Mouse (Mus musculus): ENCODE data around the gene Klk6. TPM values are rescaled to one million over a fixed set of nuclear protein-coding genes. Genes with fewer than 3 reads are reported as not detected.

The Klk6 gene
- not detected for polyA plus RNA-seq (2017; shearing (Covaris generic))

DNA sequence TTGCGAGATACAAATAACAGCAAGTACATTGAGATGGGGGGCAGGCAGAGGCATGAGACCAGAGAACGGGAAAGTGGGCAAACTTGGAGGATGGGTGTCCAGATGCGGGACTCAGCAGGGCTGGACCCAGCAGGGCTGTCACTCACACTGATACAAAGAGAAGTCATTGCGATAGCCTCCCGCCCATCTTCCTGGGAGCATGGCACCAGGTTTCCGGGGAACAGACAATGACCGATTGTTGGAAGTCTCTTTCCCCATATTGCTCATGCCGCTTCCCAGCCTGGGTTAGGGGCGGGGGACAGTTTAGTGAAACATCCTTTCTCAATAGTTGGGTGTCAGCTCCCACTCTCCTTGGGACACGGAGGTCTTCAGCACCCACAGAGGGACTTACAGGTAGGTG is at the start of gene Klk6:
Klk6 (plus strand) TSS at position 301 of the 400 bp plus-strand sequence.

DNA sequence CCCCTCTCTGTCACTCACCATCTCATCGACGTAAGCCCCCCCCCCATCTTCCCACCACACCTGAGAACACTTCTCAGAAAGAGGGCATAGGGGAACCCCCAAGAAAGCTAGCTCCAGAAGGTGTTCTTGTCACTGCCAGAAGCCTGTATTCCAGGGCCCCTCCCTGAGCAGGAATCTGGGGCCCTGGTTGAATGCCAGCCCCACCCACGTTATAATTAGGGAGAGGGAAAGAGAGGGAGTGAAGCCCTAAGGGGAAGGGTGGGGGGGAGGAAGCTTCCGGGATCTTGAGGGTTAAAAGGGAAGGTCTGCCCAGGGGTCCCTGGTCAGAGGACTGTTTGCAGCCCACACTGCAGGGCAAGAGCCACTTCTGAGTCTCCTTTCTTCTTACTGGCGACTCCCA is 43.6 kb upstream of the Klk6 start, which contains the start of gene Klk10:
Klk10 (plus strand) TSS at position 290 of the 400 bp plus-strand sequence.

DNA sequence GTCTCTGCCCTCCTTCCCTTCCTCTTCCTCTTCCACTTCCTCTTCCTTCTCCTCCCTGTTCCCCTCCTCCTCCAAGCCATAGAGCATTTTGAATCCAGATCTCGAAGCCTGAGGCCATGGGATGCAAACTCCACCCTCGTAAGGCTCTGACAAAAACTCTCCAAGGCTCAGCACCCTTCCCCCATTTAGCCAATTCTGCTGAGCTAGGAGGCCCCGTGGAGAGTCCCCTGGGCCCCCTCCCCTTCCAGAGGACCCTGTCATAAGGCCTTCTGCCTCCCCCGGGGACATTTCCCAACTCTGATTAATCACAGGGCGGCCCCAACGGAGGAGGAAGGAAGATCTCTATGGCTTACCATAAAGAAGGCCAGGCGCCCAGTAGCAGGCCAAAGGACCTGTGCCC is 32.7 kb upstream of the Klk6 start, which contains the start of gene Klk9:
Klk9 (plus strand) TSS at position 301 of the 400 bp plus-strand sequence.

DNA sequence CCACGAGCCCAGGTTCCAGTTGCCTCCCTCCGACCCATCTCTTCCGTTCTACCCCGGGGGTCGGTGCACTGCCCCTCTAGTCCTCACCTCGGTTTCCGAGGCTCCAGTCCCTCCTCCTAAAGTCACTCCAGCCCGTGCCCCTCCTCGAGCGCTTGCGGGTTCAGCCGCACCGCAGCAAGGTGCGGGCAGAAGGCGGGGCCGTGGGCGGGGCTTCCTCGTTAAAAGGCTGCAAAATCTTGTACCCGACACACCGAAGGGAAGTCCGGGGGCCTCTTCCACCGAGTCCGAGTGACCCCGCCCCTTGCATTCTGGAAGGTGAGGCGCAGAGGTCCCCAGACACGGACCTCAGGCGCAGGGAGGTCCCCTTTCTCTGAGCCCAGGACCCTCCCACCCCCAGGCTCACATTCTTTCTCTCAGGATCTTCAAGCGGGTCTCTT is 26.9 kb upstream of the Klk6 start, which contains the start of gene Klk8:
Klk8 (plus strand) TSS at position 245 of the 437 bp plus-strand sequence.

DNA sequence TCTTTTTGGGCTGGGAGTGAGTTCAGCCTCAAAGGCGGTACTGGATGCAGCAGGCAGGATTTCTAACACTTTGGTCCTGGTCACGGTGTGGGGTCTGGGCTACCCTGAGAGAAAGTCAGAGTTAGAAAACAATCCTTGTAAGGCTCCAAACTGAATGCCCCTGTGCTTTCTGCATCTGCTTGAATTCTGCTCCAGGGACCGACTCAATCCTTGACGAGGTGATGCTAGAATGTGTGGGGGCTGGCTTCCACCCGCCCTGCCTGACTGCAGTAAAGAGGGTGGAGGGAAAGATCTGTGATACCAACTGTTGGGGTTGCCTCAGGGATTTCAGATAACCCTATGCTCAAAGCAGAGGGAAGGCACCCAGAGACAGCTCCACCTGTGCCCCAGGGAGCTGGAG is 13.3 kb upstream of the Klk6 start, which contains the start of gene Klk7:
Klk7 (plus strand) TSS at position 301 of the 400 bp plus-strand sequence.

DNA sequence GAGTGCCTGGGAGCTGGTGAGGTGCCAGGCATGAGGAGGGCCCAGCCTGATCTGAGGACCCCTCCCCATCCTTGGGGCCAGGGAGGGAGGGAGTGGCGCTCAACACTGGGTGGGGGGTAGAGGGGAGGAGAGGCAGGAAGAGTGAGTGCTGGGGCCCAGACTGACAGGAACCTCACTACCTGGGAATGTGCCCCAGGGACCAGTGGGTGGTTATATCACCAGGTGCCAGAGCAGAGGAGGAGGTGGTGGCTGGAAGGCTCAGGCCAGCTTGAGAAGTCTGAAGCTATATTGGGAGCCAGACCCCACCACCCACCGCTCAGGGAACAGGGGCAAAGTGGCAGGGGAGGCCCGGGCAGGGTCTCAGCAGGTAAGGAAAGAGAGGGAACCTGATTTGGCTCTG is 17.4 kb downstream of the Klk6 start, which contains the start of gene Klk5:
Klk5 (plus strand) TSS at position 271 of the 400 bp plus-strand sequence.

DNA sequence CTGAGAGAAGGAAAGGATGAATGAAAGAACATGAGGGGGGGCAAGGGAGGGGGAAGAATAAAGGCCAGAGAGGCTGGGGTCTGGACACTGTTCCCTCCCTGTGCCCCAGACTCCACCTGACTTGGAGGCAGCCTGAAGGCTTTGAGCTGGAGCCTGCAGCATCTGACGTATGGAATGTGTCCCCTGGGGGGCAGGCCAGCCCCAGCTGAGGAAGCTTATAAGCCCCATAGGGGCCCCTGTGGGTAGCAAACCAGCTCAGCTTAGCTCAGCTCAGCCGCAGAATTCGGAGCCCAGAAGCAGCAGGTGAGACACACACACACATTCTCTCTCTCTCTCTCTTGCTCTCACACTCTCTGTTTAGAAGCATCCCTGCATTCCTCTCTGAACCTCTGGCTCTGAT is 56.6 kb downstream of the Klk6 start, which contains the start of gene Klk4:
Klk4 (plus strand) TSS at position 249 of the 400 bp plus-strand sequence.

Other genes starting within 250 kb of the Klk6 start
- gene Zfp719, start 244.9 kb upstream of the Klk6 start, polyA plus RNA-seq (2017; shearing (Covaris generic)), result 4.4 TPM
- not detected for gene Zfp819, start 217.3 kb upstream of the Klk6 start, polyA plus RNA-seq (2017; shearing (Covaris generic))
- not detected for gene Ceacam18, start 189.8 kb upstream of the Klk6 start, polyA plus RNA-seq (2017; shearing (Covaris generic))
- 0.50 TPM for gene Siglece, start 164.3 kb upstream of the Klk6 start, polyA plus RNA-seq (2017; shearing (Covaris generic))
- gene Ctu1, start 152.5 kb upstream of the Klk6 start, polyA plus RNA-seq (2017; shearing (Covaris generic)), result 6.1 TPM
- gene Klk14, start 134.1 kb upstream of the Klk6 start, polyA plus RNA-seq (2017; shearing (Covaris generic)), result not detected
- not detected for gene Klk13, start 111.9 kb upstream of the Klk6 start, polyA plus RNA-seq (2017; shearing (Covaris generic))
- not detected for gene Klk12, start 55.6 kb upstream of the Klk6 start, polyA plus RNA-seq (2017; shearing (Covaris generic))
- gene Klk11, start 49.9 kb upstream of the Klk6 start, polyA plus RNA-seq (2017; shearing (Covaris generic)), result not detected
- gene Klk10, start 43.5 kb upstream of the Klk6 start, polyA plus RNA-seq (2017; shearing (Covaris generic)), result not detected
- gene Klk9, start 32.6 kb upstream of the Klk6 start, polyA plus RNA-seq (2017; shearing (Covaris generic)), result not detected
- 69.3 TPM for gene Klk8, start 26.9 kb upstream of the Klk6 start, polyA plus RNA-seq (2017; shearing (Covaris generic))
- not detected for gene Klk7, start 13.2 kb upstream of the Klk6 start, polyA plus RNA-seq (2017; shearing (Covaris generic))
- not detected for gene Klk5, start 17.5 kb downstream of the Klk6 start, polyA plus RNA-seq (2017; shearing (Covaris generic))
- not detected for gene Klk4, start 56.7 kb downstream of the Klk6 start, polyA plus RNA-seq (2017; shearing (Covaris generic))
- gene Klk15, start 109.2 kb downstream of the Klk6 start, polyA plus RNA-seq (2017; shearing (Covaris generic)), result not detected
- not detected for gene Klk1b8, start 126.2 kb downstream of the Klk6 start, polyA plus RNA-seq (2017; shearing (Covaris generic))
- gene Klk1b1, start 142.3 kb downstream of the Klk6 start, polyA plus RNA-seq (2017; shearing (Covaris generic)), result not detected
- not detected for gene Klk1b9, start 151.6 kb downstream of the Klk6 start, polyA plus RNA-seq (2017; shearing (Covaris generic))
- not detected for gene Klk1b11, start 171.4 kb downstream of the Klk6 start, polyA plus RNA-seq (2017; shearing (Covaris generic))
- not detected for gene Klk1b26, start 187.7 kb downstream of the Klk6 start, polyA plus RNA-seq (2017; shearing (Covaris generic))
- not detected for gene Klk1b27, start 227.8 kb downstream of the Klk6 start, polyA plus RNA-seq (2017; shearing (Covaris generic))

Measured in naive thymus-derived CD4-positive, alpha-beta T cell, adult 5 months (primary cell).